13 mouse cellular contexts compared by ENCODE assay signal in genomic region chr16:56441658-56442344, GRCm38 (mm10).
"Had no signal": no experiment of that assay in that cellular context is flagged by ENCODE, and none has a peak within 500 bp of the region (broad histone marks: within the 10 kb centered on the region; RNA-seq: fewer than 3 reads in every experiment).

No protein-coding gene starts in this region.

- H3K9me3 ChIP-seq: lung, embryonic 15.5 days; midbrain, embryonic 13.5 days; midbrain, embryonic 15.5 days; neural tube, embryonic 12.5 days had no signal

- DNase-seq: lung, adult 18-20 months; lung, postnatal 4 days; right cerebral cortex, postnatal 14 days; thymus, adult 2 months; thymus, postnatal 25 days; thymus, postnatal 4 days had no signal

- H3K27ac ChIP-seq: liver, embryonic 14.5 days; lung, embryonic 15.5 days; midbrain, embryonic 13.5 days; midbrain, embryonic 15.5 days; neural tube, embryonic 12.5 days had no signal

- H3K9ac ChIP-seq: liver, embryonic 14.5 days; lung, embryonic 15.5 days; midbrain, embryonic 13.5 days; midbrain, embryonic 15.5 days; neural tube, embryonic 12.5 days had no signal

- H3K27me3 ChIP-seq: lung, embryonic 15.5 days; midbrain, embryonic 13.5 days; midbrain, embryonic 15.5 days; neural tube, embryonic 12.5 days had no signal

- ATAC-seq: lung, postnatal 0 days; midbrain, embryonic 13.5 days; midbrain, embryonic 15.5 days had no signal

- H3K4me3 ChIP-seq: lung, embryonic 15.5 days; midbrain, embryonic 13.5 days; midbrain, embryonic 15.5 days; neural tube, embryonic 12.5 days had no signal

- H3K4me1 ChIP-seq: lung, embryonic 15.5 days; midbrain, embryonic 13.5 days; midbrain, embryonic 15.5 days; neural tube, embryonic 12.5 days had no signal

- H3K36me3 ChIP-seq: lung, embryonic 15.5 days; midbrain, embryonic 13.5 days; midbrain, embryonic 15.5 days; neural tube, embryonic 12.5 days had no signal

- H3K4me2 ChIP-seq: lung, embryonic 15.5 days; midbrain, embryonic 11.5 days; midbrain, embryonic 13.5 days; midbrain, embryonic 15.5 days; neural tube, embryonic 12.5 days had no signal
